Mouse (Mus musculus) CH12.LX (cell line): ENCODE results near the gene Rfx2. TPM values are rescaled to one million over a fixed set of nuclear protein-coding genes. Genes with fewer than 3 reads are reported as not detected.

ENCODE experiments used
- DNase-seq: peaks from one replicate; pipeline ENCODE4 v3.0.0-alpha.2; 2013; ENCODE audit errors: extremely low read depth
- H3K27ac ChIP-seq: 2 replicates; pipeline ENCODE4 v1.5.1; 2012; ENCODE audit warnings: low read depth, mild to moderate bottlenecking, control low read depth, moderate library complexity; ENCODE audit not compliant: insufficient read depth
- H3K27me3 ChIP-seq: replicated peaks from 2 replicates; pipeline ENCODE3; 2012; ENCODE audit warnings: inconsistent platforms
- H3K36me3 ChIP-seq, 2 experiments: replicated peaks in 1 of 2; 2 replicates each; pipeline versions ENCODE3 to v1.6.1; 2012; ENCODE audit warnings: inconsistent platforms in 1 of 2, low read length in 1 of 2, mild to moderate bottlenecking in 1 of 2, mixed read lengths in 1 of 2, moderate library complexity in 1 of 2; ENCODE audit not compliant: control insufficient read depth in 1 of 2, insufficient read depth in 1 of 2
- H3K4me1 ChIP-seq, 2 experiments: 2 replicates each; pipeline ENCODE4 v1.6.1; 2012; ENCODE audit warnings: inconsistent platforms in 1 of 2, moderate library complexity in 1 of 2; ENCODE audit not compliant: insufficient read depth in 2 of 2, control insufficient read depth in 1 of 2
- H3K4me2 ChIP-seq: 2 replicates; pipeline ENCODE4 v1.6.1; 2012; ENCODE audit warnings: low read depth, mild to moderate bottlenecking, control low read depth; ENCODE audit not compliant: poor library complexity, insufficient read depth, severe bottlenecking
- H3K4me3 ChIP-seq, 3 experiments: fragments of 150-350 bp in 1 of 3; sonication (generic) in 1 of 3; replicated peaks in 1 of 3; 2 replicates each; pipeline versions ENCODE3 to v1.5.1; 2011 to 2012; ENCODE audit warnings: low read depth in 2 of 3, low read length in 2 of 3, mild to moderate bottlenecking in 2 of 3, moderate library complexity in 2 of 3, control low read depth in 1 of 3, improper control_type of control experiment in 1 of 3, inconsistent platforms in 1 of 3, mixed read lengths in 1 of 3; ENCODE audit not compliant: poor library complexity in 1 of 3
- H3K79me2 ChIP-seq: replicated peaks from 2 replicates; pipeline ENCODE4 v1.6.1; 2012; ENCODE audit warnings: mild to moderate bottlenecking, moderate library complexity; ENCODE audit not compliant: control insufficient read depth, poor library complexity, insufficient read depth, severe bottlenecking; ENCODE audit errors: extremely low read depth
- H3K9ac ChIP-seq: 2 replicates; pipeline ENCODE4 v1.6.1; 2012; ENCODE audit warnings: low read depth, mild to moderate bottlenecking, control low read depth, moderate library complexity; ENCODE audit not compliant: insufficient read depth
- H3K9me3 ChIP-seq: replicated peaks from 2 replicates; pipeline ENCODE3; 2012; ENCODE audit warnings: low read length, inconsistent platforms, mixed read lengths
- CHD1 ChIP-seq: IDR thresholded peaks from 2 replicates; pipeline ENCODE4 v1.6.1; 2012; ENCODE audit warnings: low read depth, low read length, improper control_type of control experiment, inconsistent platforms
- CHD2 ChIP-seq: IDR thresholded peaks from 2 replicates; pipeline ENCODE4 v1.6.1; 2011; ENCODE audit warnings: low read length, improper control_type of control experiment
- E2F4 ChIP-seq: IDR thresholded peaks from 2 replicates; pipeline ENCODE4 v1.6.1; 2011; ENCODE audit warnings: low read depth, low read length, improper control_type of control experiment; ENCODE audit not compliant: insufficient replicate concordance
- ELF1 ChIP-seq: IDR thresholded peaks from 2 replicates; pipeline ENCODE4 v1.6.1; 2014; ENCODE audit warnings: low read depth, mild to moderate bottlenecking, inconsistent platforms, low read length, improper control_type of control experiment
- IRF4 ChIP-seq: IDR thresholded peaks from 2 replicates; pipeline ENCODE4 v1.6.1; 2014; ENCODE audit warnings: low read depth, mild to moderate bottlenecking, inconsistent platforms, low read length, improper control_type of control experiment
- JUND ChIP-seq: conservative IDR thresholded peaks from 2 replicates; pipeline ENCODE4 v1.6.1; 2011; ENCODE audit warnings: low read depth, low read length, improper control_type of control experiment
- MAFK ChIP-seq: IDR thresholded peaks from 2 replicates; pipeline ENCODE4 v1.6.1; 2011; ENCODE audit warnings: low read length, improper control_type of control experiment; ENCODE audit not compliant: insufficient replicate concordance
- MAX ChIP-seq: IDR thresholded peaks from 2 replicates; pipeline ENCODE4 v1.6.1; 2011; ENCODE audit warnings: low read length, improper control_type of control experiment
- MAZ ChIP-seq: IDR thresholded peaks from 2 replicates; pipeline ENCODE4 v1.6.1; 2012; ENCODE audit warnings: low read depth, mild to moderate bottlenecking, inconsistent platforms, low read length, improper control_type of control experiment, moderate library complexity
- MEF2A ChIP-seq: IDR thresholded peaks from 2 replicates; pipeline ENCODE4 v1.6.1; 2014; ENCODE audit warnings: low read depth, mild to moderate bottlenecking, inconsistent platforms, low read length, improper control_type of control experiment, borderline replicate concordance
- MYC ChIP-seq: IDR thresholded peaks from 2 replicates; pipeline ENCODE4 v1.6.1; 2011; ENCODE audit warnings: low read depth, mild to moderate bottlenecking, improper control_type of control experiment, low read length
- NELFE ChIP-seq: IDR thresholded peaks from 2 replicates; pipeline ENCODE4 v1.6.1; 2011; ENCODE audit warnings: low read depth, low read length, improper control_type of control experiment
- POLR2AphosphoS2 ChIP-seq: IDR thresholded peaks from 2 replicates; pipeline ENCODE4 v1.6.1; 2011; ENCODE audit warnings: low read depth, low read length, improper control_type of control experiment
- RAD21 ChIP-seq: IDR thresholded peaks from 2 replicates; pipeline ENCODE4 v1.6.1; 2011; ENCODE audit warnings: low read depth, mild to moderate bottlenecking, low read length, improper control_type of control experiment, moderate library complexity
- RCOR1 ChIP-seq: conservative IDR thresholded peaks from 2 replicates; pipeline ENCODE4 v1.6.1; 2012; ENCODE audit warnings: low read depth, mild to moderate bottlenecking, inconsistent platforms, low read length, improper control_type of control experiment
- SIN3A ChIP-seq: IDR thresholded peaks from 2 replicates; pipeline ENCODE4 v1.6.1; 2012; ENCODE audit warnings: low read length, improper control_type of control experiment, inconsistent platforms
- SMC3 ChIP-seq: IDR thresholded peaks from 2 replicates; pipeline ENCODE4 v1.6.1; 2011; ENCODE audit warnings: low read depth, low read length, improper control_type of control experiment
- TBP ChIP-seq: conservative IDR thresholded peaks from 2 replicates; pipeline ENCODE4 v1.6.1; 2011; ENCODE audit warnings: low read depth, low read length, improper control_type of control experiment
- UBTF ChIP-seq: IDR thresholded peaks from 2 replicates; pipeline ENCODE4 v1.6.1; 2012; ENCODE audit warnings: low read depth, mild to moderate bottlenecking, inconsistent platforms, low read length, improper control_type of control experiment, moderate library complexity
- USF2 ChIP-seq: conservative IDR thresholded peaks from 2 replicates; pipeline ENCODE4 v1.6.1; 2011; ENCODE audit warnings: low read depth, low read length, improper control_type of control experiment
- ZKSCAN1 ChIP-seq: IDR thresholded peaks from 2 replicates; pipeline ENCODE4 v1.6.1; 2012; ENCODE audit warnings: low read depth, inconsistent platforms, low read length, improper control_type of control experiment, borderline replicate concordance
- ZNF384 ChIP-seq: IDR thresholded peaks from 2 replicates; pipeline ENCODE4 v1.6.1; 2012; ENCODE audit warnings: low read depth, low read length, improper control_type of control experiment, inconsistent platforms
- dilution Hi-C: fragments of 300-500 bp; cut with MboI; formaldehyde crosslinking; loops from 2 replicates; pipeline ENCODE4 v1.14.3; 2020; ENCODE audit warnings: low sequenced_read_pairs; ENCODE audit not compliant: extremely low pct_unique_long_range_greater_than_20kb, extremely low pct_ligation_motif_present
- in situ Hi-C: fragments of 300-500 bp; cut with MboI; formaldehyde crosslinking; loops from 3 replicates; pipeline ENCODE4 v1.14.3; 2019; ENCODE audit warnings: low sequenced_read_pairs, low pct_ligation_motif_present, low pct_unique_long_range_greater_than_20kb, mixed read lengths
- polyA plus RNA-seq: library from polyadenylated mRNA; unstranded; fragments of >175 nt; gene quantifications from 2 replicates; pipeline ENCODE4 v1.2.1, GENCODE M21; 2012; ENCODE audit warnings: low read depth; ENCODE audit not compliant: insufficient read length
- total RNA-seq, 2 experiments: library from RNA; depleted of rRNA; stranded (reverse); fragments of 300-350 nt in 1 of 2; fragments of >200 nt in 1 of 2; gene quantifications; 2 replicates each; pipeline ENCODE4 v1.2.3; 2012 to 2014

Gene Rfx2
- total RNA-seq (2012; rRNA removed): 0.46 and 1.1 TPM in 2 replicates
- 0.16 TPM in 1 of 2 replicates, not detected in the other for total RNA-seq (2014; rRNA removed)
- 0.34 and 0.35 TPM in 2 replicates for polyA plus RNA-seq

- H3K79me2 ChIP-seq: no peaks in the 10 kb centered on the region
- peak within 1 kb of the TSS; percentile 79 for H3K4me2 ChIP-seq
- peak within 1 kb of the TSS; percentile 24 to 44 (median 36) for H3K4me3 ChIP-seq
- peaks cover 0 to 4% of the 10 kb centered on the region in 2 experiments; a peak in 2 of 4 replicates for H3K4me1 ChIP-seq
- no peak within 1 kb of the TSS for H3K27ac ChIP-seq
- no peaks in the 10 kb centered on the region for H3K36me3 ChIP-seq
- no peaks in the 10 kb centered on the region for H3K9me3 ChIP-seq
- dilution Hi-C loops (no loop called here), in situ Hi-C loops (no loop called here)
- TF ChIP-seq MEF2A (no peak), E2F4 (no peak), SIN3A (no peak), CHD1 (no peak), UBTF (no peak), MAFK (no peak), CHD2 (no peak), MYC (no peak), MAZ (no peak), USF2 (no peak), TBP (no peak), SMC3 (no peak), RAD21 (no peak), IRF4 (no peak), ZKSCAN1 (no peak), JUND (no peak), RCOR1 (no peak), NELFE (no peak), MAX (no peak)
- H3K9ac ChIP-seq: peak within 1 kb of the TSS; percentile 32; the same call in 1 of the 2 replicates
- DNase-seq: no peak
- H3K27me3 ChIP-seq: peaks cover 75% of the 10 kb centered on the region
Measured at GRCm38 (mm10) chr17:56830411-56831110, at the start of gene Rfx2. Gene Rfx2 (minus strand): TSS chr17:56831013.

- Histone ChIP-seq H3K4me1 (0 out of 4 replicates have a peak, but pooled peaks cover 2 to 3% of the 10 kb centered on the region in 2 experiments), H3K27ac (no peak overlapping the region)
- in situ Hi-C loops: no loop called here
- TF ChIP-seq POLR2AphosphoS2 (no peak), ELF1 (no peak), MAZ (no peak), E2F4 (no peak), ZNF384 (no peak), MAFK (no peak), SMC3 (no peak)
- TF ChIP-seq, all 38 proteins: peak for 0
- H3K9me3 ChIP-seq: no peaks in the 10 kb centered on the region
- H3K79me2 ChIP-seq: no peaks in the 10 kb centered on the region
- no peaks in the 10 kb centered on the region for H3K36me3 ChIP-seq
- H3K4me3 ChIP-seq: no peak overlapping the region
- no peak overlapping the region for H3K9ac ChIP-seq
- peaks cover 1% of the 10 kb centered on the region for H3K27me3 ChIP-seq
- dilution Hi-C loops: no loop called here
- H3K4me2 ChIP-seq: no peak overlapping the region
- no peak for DNase-seq
Measured at GRCm38 (mm10) chr17:56877426-56877825, 46.6 kb upstream of the Rfx2 start.
